Mouse (Mus musculus) large intestine, adult 2 months (tissue): Measurements from ENCODE around the gene Dennd2c. TPM values are rescaled to one million over a fixed set of nuclear protein-coding genes. Genes with fewer than 3 reads are reported as not detected.
"Not testable (repeated sequence)": the region's sequence is repeated elsewhere in the genome, so short reads cannot be mapped to it uniquely, and the experiment has no call there.

Source experiments
- DNase-seq: peaks from one replicate; pipeline ENCODE4 v3.0.0-alpha.2; 2012; ENCODE audit warnings: low read depth, low spot score
- WGBS: fragments of 180-500 bp; shearing (Covaris S2); methylation state at CpG from one replicate; pipeline ENCODE4 v1.1.7; 2018; 5-methylcytosine and 5-hydroxymethylcytosine counted together
- polyA plus RNA-seq: library from polyadenylated mRNA; depleted of rRNA; stranded (reverse); fragments of >200 nt; gene quantifications from 2 replicates; pipeline ENCODE4 v1.2.3, GENCODE M21; 2012; rRNA removed

The Dennd2c gene
- polyA plus RNA-seq, 1 experiment: 0.25 TPM

DNA sequence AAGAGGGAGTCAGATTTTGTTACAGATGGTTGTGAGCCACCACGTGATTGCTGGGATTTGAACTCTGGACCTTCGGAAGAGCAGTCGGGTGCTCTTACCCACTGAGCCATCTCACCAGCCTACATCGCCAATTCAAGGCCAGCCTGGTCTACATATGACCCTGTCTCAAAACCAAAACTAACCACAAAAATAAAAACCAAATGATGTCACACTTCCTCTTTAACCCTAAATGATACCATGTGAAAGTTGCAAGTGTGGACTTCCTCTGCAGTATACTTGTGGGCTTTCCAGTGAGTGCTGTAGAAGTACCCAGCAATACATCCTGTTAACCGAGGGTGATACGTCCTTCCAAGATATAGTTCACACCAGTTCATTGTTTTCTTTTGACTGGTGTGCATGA, 104.0 kb downstream of the Dennd2c start:
- DNase-seq: no peak
- 80% methylated on average over 6 of the region's 6 CpGs for WGBS

DNA sequence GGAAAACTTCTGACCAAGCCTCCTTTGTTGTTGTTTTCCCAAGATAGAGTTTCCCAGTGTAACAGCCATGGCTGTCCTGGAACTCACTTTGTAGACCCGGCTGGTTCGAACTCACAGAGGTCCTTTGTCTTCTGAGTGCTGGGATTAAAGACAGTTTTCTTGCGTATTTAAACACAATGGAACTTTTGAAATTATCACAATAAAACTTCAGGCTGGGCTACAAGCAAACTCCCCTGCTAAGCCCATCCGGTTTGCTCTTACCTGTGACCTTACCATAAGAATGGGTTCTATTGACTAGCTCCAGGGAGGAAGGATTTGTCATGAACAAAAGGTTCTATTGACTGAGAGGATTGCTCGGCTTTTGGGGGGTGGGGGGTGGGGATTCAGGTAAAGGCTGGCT, 105.3 kb downstream of the Dennd2c start:
- 43% methylated on average over 5 of the region's 5 CpGs for WGBS

DNA sequence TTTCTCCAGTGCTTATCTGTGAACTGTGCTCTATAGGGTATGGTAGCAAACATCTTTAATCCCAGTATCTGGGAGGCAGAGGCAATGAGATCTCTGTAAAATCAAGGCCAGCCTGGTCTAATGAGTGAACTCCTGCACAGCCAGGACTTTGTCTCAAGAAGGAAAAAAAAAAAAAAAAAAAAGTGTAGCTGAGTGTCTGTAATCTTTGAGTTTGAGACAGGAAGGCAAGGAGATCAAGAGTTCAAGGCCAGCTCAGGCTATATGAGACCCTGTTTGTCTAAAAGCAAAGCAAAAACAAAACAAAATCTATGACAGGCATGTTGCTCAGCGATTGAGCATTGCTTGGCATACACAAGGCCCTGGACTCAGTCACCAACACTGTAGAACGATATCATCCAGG, 105.8 kb downstream of the Dennd2c start:
- no peak for DNase-seq
- 75% methylated on average over 2 of the region's 2 CpGs for WGBS

More for the DNA sequence above, 105.3 kb downstream of the Dennd2c start:
- no peak for DNase-seq

DNA sequence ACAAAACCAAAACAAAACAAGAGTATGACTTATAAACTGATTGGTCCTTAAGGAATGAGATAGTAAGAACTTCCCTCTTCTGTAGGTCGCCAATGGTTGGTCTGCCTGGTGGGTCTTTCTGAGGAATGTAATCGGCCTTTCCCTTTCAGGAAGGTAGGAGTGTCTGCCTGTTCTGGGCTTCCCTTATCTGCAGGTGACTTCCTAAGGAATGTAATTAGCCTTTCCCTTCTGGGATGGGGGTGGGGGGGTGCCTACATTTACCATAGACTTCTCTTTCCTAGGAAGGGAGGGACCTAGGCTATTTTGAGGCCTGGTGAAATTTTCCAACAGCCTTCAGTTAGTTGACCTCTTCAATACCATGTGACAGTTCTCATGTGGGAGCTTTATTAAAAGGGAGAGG, 108.7 kb downstream of the Dennd2c start:
- WGBS: 84% methylated on average over 2 of the region's 2 CpGs

DNA sequence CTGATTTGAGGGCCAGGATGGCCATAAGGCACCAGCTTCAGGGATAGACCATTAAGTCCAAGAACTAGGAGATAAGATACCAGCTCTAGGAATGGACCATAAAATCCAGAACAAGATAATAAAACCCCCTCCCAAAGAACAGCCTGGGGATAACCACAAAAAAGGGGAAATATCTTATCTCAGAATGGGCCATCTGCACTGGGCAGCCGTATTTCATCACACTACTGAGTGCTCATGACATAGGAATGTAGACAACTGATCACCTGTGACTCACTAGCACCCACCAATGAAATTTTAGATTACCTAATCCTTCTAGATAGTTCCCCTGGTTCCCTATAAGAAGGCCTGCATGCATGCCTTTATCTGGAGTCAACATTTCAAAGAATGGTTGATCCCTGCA, 109.7 kb downstream of the Dennd2c start:
- WGBS: 96% methylated on average over 1 of the region's 1 CpGs
- DNase-seq: no peak

More for the DNA sequence above, 108.7 kb downstream of the Dennd2c start:
- DNase-seq: no peak

DNA sequence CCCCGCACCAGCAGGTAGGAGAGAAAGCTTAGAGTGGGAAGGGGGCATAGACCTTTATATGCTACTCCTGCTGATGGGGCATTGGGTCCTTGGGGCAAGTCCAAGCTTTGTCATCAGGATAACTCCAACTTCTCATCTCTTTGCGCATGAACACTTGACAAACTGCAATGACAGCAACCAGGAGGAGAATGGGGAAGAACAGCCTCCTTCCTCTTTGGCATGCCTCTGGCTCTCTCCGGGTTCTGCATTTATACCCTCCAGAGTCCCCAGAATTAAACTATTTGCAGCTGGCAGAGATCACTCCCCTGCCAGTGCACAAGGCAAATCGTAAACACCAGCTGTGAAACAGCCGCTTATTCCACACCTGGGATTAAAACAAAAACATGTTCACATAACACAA, 111.1 kb downstream of the Dennd2c start:
- no peak for DNase-seq
- WGBS: 55% methylated on average over 5 of the region's 5 CpGs

DNA sequence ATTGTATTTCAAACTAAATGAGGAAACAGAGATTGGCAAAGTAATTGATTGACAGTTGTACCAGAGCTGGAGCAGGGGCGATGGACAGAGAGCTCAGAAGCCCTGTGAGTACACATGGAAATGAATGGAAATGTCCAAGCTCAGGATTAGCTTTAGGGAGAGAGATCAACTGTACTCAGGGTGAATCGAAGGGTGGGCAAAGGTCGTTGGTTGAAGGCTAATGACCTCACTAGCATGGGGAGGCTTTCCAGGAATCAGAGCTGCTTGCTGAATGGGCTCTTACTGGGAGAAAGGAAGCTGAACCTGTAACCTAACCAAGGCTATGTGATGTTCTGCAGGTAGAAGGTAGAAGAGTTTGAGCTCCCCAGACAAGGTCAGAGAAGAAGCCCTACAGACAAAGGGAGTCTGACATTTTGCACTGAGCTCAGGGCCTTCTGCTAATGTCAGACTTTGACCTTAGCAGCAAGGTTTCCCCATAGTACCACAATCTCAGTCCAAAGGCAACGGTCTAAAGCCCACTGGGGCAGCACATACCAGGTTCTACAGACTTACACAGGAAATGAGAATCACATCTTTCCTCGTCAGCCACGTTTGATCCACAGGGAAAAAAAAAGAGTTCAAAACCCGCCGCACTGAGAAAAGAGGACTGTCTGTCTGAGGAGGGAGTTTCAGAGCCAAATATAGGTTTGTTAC, 112.3 kb downstream of the Dennd2c start:
- no peak for DNase-seq
- WGBS: 81% methylated on average over 8 of the region's 8 CpGs

DNA sequence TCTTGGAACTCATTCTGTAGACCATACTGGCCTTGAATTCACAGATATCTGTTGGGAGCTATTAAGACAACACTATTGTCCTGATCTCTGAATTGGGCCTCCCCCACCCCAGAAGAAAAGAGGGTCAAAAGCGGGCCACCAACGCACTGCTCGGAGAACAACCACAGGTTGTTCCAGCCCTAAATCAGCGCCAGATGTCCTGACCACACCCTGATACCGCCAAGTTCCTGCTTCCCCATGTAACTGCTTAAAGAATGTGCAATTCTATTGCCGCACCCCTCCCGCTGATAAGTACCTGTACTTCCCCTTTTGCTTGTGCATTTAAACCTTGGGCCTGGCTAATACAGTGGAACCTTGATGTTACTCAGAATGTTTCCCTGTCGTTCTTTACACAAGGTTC, 113.0 kb downstream of the Dennd2c start:
- DNase-seq: not testable (repeated sequence)
- 79% methylated on average over 8 of the region's 8 CpGs for whole genome bisulfite sequencing

Other genes starting within 250 kb of the Dennd2c start
- gene Sycp1, start 166.5 kb upstream of the Dennd2c start, polyA plus RNA-seq: not detected in 2 replicates
- not detected in 2 replicates for gene Nr1h5, start 138.5 kb upstream of the Dennd2c start, polyA plus RNA-seq
- gene Sike1, start 106.9 kb upstream of the Dennd2c start, polyA plus RNA-seq: 13.9 and 17.7 TPM in 2 replicates
- gene Csde1, start 82.2 kb upstream of the Dennd2c start, polyA plus RNA-seq: 26.7 and 28.0 TPM in 2 replicates
- gene Nras, start 44.3 kb upstream of the Dennd2c start, polyA plus RNA-seq: 21.6 and 23.0 TPM in 2 replicates
- 0.17 TPM in 1 of 2 replicates, not detected in the other for gene Ampd1, start 28.6 kb upstream of the Dennd2c start, polyA plus RNA-seq
- 18.9 and 19.7 TPM in 2 replicates for gene Bcas2, start 69.1 kb downstream of the Dennd2c start, polyA plus RNA-seq
- gene Trim33, start 176.7 kb downstream of the Dennd2c start, polyA plus RNA-seq: 5.0 and 9.1 TPM in 2 replicates